Mouse (Mus musculus): Measurements from ENCODE around the gene Fam83g. TPM values are rescaled to one million over a fixed set of nuclear protein-coding genes. Genes with fewer than 3 reads are reported as not detected.

Gene Fam83g
- polyA plus RNA-seq, 1 experiment from 2014 or later: 0.18 TPM

DNA sequence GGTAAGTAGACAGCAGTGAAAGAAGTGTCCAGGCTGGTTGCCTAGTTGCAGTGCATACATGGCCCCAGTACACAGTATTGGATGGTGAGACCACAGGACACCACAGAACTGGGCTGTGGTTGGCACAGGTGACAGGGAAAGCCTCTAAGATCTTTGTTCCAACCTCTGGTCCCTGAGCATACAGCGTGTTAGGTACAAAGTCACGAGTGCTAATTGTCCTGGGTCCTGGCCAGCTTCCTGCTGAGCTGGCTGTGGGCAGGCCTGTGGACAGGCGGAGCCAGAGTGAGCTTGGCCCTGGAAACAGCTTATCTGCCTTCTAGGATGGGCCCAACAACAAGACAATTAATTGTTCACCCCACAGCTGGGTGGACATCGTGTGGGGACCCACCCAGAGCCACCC is 16.0 kb downstream of the Fam83g start:
- no peaks in the 10 kb centered on the region for H3K27me3 ChIP-seq (replicated peaks; ENCODE audit: control insufficient read depth, insufficient read depth, low read length)
- H3K4me2 ChIP-seq (ENCODE audit: low read length): no peak overlapping the region
- no peak overlapping the region for H3K27ac ChIP-seq (ENCODE audit: low read depth, low read length)
- no peak overlapping the region for H3K9ac ChIP-seq (ENCODE audit: low read depth, low read length)
- no peaks in the 10 kb centered on the region for H3K4me1 ChIP-seq (ENCODE audit: control insufficient read depth, insufficient read depth, low read depth, low read length)
- no peaks in the 10 kb centered on the region for H3K9me3 ChIP-seq (ENCODE audit: control insufficient read depth, low read length)
- no peaks in the 10 kb centered on the region for H3K36me3 ChIP-seq (ENCODE audit: control insufficient read depth, insufficient read depth, low read length)
- 42% methylated on average over 4 of the region's 4 CpGs for WGBS
- ATAC-seq: peak; percentile 24; the same call in 1 of the 2 replicates
- H3K4me3 ChIP-seq (ENCODE audit: low read length): no peak overlapping the region

DNA sequence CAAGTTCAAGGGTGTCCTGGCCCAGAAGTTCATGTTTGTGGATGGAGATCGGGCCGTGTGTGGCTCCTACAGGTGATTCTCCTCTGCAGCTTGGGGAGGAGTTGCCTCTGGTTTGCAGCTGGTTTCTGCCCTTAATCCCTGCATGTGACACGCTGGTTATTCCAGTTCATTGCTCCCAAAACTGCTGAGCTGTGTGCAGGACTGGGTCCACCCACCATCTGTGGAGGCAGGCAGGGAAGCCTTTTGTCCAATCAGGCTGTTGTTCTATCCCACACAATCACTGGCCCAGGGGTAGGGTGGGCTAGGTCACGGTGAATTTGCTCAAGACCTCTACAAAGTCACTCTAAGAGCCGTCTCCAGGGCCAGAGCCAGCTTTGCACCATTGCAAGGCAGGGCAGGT is 17.8 kb downstream of the Fam83g start:
- H3K9me3 ChIP-seq (ENCODE audit: control insufficient read depth, low read length): no peaks in the 10 kb centered on the region
- no peaks in the 10 kb centered on the region for H3K4me1 ChIP-seq (ENCODE audit: control insufficient read depth, insufficient read depth, low read depth, low read length)
- H3K4me3 ChIP-seq (ENCODE audit: low read length): no peak overlapping the region
- no peak for ATAC-seq
- no peaks in the 10 kb centered on the region for H3K36me3 ChIP-seq (ENCODE audit: control insufficient read depth, insufficient read depth, low read length)
- 29% methylated on average over 5 of the region's 5 CpGs for WGBS
- H3K27me3 ChIP-seq (replicated peaks; ENCODE audit: control insufficient read depth, insufficient read depth, low read length): no peaks in the 10 kb centered on the region
- no peak overlapping the region for H3K4me2 ChIP-seq (ENCODE audit: low read length)
- no peak overlapping the region for H3K27ac ChIP-seq (ENCODE audit: low read depth, low read length)
- H3K9ac ChIP-seq (ENCODE audit: low read depth, low read length): no peak overlapping the region

DNA sequence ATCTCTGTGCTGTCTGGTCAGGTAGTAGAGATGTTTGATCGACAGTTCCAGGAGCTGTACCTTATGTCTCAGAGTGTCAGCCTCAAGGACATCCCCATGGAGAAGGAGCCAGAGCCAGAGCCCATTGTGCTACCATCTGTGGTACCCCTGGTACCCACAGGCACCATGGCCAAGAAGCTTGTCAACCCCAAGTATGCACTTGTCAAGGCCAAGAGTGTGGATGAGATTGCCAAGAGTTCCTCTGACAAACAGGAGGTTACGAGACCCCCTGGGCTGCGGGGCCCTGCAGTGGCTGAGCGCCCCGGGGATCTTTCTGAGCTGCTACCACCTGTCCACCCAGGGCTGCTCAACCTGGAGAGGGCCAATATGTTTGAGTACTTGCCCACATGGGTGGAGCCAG is 18.6 kb downstream of the Fam83g start:
- H3K9ac ChIP-seq (ENCODE audit: low read depth, low read length): no peak overlapping the region
- WGBS: 92% methylated on average over 5 of the region's 5 CpGs
- no peak overlapping the region for H3K27ac ChIP-seq (ENCODE audit: low read depth, low read length)
- no peaks in the 10 kb centered on the region for H3K36me3 ChIP-seq (ENCODE audit: control insufficient read depth, insufficient read depth, low read length)
- no peak overlapping the region for H3K4me2 ChIP-seq (ENCODE audit: low read length)
- H3K9me3 ChIP-seq (ENCODE audit: control insufficient read depth, low read length): no peaks in the 10 kb centered on the region
- ATAC-seq: no peak
- no peaks in the 10 kb centered on the region for H3K27me3 ChIP-seq (replicated peaks; ENCODE audit: control insufficient read depth, insufficient read depth, low read length)
- H3K4me1 ChIP-seq (ENCODE audit: control insufficient read depth, insufficient read depth, low read depth, low read length): no peaks in the 10 kb centered on the region
- no peak overlapping the region for H3K4me3 ChIP-seq (ENCODE audit: low read length)

DNA sequence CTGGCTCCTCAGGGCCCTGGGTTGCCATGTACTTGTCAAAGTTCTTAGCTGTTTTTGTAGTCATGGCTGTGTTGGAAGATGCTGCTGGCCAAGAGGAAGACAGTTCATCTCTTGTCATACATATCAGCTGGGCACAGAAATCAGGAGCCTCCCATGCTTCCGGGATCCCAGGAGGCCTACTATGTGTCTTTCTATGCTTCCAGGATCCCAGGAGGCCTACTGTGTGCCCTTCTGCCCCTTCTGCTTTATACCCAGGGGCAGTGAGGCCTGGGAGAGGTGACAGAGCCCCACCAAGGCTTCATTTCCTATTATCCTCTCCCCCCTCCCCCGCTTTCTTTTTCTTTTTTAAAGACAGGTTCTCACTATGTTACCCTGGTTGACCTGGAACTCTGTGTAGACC is 21.7 kb downstream of the Fam83g start:
- H3K27ac ChIP-seq (ENCODE audit: low read depth, low read length): no peak overlapping the region
- 97% methylated on average over 2 of the region's 2 CpGs for WGBS
- H3K36me3 ChIP-seq (ENCODE audit: control insufficient read depth, insufficient read depth, low read length): no peaks in the 10 kb centered on the region
- H3K4me3 ChIP-seq (ENCODE audit: low read length): no peak overlapping the region
- no peak overlapping the region for H3K9ac ChIP-seq (ENCODE audit: low read depth, low read length)
- no peaks in the 10 kb centered on the region for H3K9me3 ChIP-seq (ENCODE audit: control insufficient read depth, low read length)
- H3K4me1 ChIP-seq (ENCODE audit: control insufficient read depth, insufficient read depth, low read depth, low read length): no peaks in the 10 kb centered on the region
- no peak overlapping the region for H3K4me2 ChIP-seq (ENCODE audit: low read length)
- no peak for ATAC-seq
- no peaks in the 10 kb centered on the region for H3K27me3 ChIP-seq (replicated peaks; ENCODE audit: control insufficient read depth, insufficient read depth, low read length)

DNA sequence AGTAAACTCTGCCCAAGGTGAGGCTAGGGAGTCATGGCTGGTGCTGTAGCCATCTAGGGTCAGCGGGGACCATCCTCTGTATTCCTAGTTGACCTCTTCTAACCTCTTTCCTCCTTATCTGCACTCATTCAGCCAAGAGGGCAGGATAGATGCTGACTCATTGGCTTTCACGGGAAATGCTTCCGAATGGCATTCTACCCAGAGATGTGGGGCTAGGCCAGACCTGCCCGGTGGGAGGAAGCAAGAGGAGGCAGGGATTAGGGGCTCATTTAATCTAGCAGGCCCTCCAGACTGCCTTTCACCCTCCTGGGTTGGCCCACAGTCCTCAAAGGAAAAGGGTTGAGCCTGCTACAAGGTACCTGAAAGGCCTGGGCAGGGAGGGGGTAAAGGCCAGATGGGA is 22.3 kb downstream of the Fam83g start:
- WGBS: 52% methylated on average over 4 of the region's 4 CpGs
- H3K36me3 ChIP-seq (ENCODE audit: control insufficient read depth, insufficient read depth, low read length): no peaks in the 10 kb centered on the region
- no peaks in the 10 kb centered on the region for H3K4me1 ChIP-seq (ENCODE audit: control insufficient read depth, insufficient read depth, low read depth, low read length)
- no peak overlapping the region for H3K4me3 ChIP-seq (ENCODE audit: low read length)
- H3K27me3 ChIP-seq (replicated peaks; ENCODE audit: control insufficient read depth, insufficient read depth, low read length): no peaks in the 10 kb centered on the region
- no peak overlapping the region for H3K9ac ChIP-seq (ENCODE audit: low read depth, low read length)
- ATAC-seq: no peak
- H3K27ac ChIP-seq (ENCODE audit: low read depth, low read length): no peak overlapping the region
- no peak overlapping the region for H3K4me2 ChIP-seq (ENCODE audit: low read length)
- H3K9me3 ChIP-seq (ENCODE audit: control insufficient read depth, low read length): no peaks in the 10 kb centered on the region

DNA sequence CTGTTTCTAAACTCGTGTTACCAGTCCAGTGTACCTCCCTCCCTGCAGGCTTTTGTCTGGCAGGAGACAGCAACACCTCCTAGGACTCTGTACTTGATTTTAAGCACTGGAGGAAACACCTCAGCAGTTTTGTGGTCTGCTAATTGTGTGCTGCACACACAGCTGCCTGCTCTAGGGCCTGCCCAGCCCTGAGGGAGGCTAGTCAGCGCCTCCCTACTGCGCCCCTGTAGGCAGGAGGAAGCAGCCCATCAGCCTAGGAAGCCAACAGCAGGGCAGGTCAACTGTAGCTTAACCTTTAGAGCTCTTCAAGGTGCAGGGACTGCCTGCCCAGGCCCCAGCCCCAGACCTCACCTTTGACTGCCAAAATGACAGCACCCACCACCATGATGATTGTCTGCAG is 25.0 kb downstream of the Fam83g start:
- Histone ChIP-seq H3K4me3 (ENCODE audit: low read length) (no peak overlapping the region), H3K27me3 (replicated peaks; ENCODE audit: control insufficient read depth, insufficient read depth, low read length) (no peaks in the 10 kb centered on the region), H3K27ac (ENCODE audit: low read depth, low read length) (no peak overlapping the region), H3K4me2 (ENCODE audit: low read length) (no peak overlapping the region), H3K4me1 (ENCODE audit: control insufficient read depth, insufficient read depth, low read depth, low read length) (no peaks in the 10 kb centered on the region), H3K9ac (ENCODE audit: low read depth, low read length) (no peak overlapping the region), H3K9me3 (ENCODE audit: control insufficient read depth, low read length) (no peaks in the 10 kb centered on the region), H3K36me3 (ENCODE audit: control insufficient read depth, insufficient read depth, low read length) (no peaks in the 10 kb centered on the region)
- 76% methylated on average over 3 of the region's 3 CpGs for WGBS
- no peak for ATAC-seq

DNA sequence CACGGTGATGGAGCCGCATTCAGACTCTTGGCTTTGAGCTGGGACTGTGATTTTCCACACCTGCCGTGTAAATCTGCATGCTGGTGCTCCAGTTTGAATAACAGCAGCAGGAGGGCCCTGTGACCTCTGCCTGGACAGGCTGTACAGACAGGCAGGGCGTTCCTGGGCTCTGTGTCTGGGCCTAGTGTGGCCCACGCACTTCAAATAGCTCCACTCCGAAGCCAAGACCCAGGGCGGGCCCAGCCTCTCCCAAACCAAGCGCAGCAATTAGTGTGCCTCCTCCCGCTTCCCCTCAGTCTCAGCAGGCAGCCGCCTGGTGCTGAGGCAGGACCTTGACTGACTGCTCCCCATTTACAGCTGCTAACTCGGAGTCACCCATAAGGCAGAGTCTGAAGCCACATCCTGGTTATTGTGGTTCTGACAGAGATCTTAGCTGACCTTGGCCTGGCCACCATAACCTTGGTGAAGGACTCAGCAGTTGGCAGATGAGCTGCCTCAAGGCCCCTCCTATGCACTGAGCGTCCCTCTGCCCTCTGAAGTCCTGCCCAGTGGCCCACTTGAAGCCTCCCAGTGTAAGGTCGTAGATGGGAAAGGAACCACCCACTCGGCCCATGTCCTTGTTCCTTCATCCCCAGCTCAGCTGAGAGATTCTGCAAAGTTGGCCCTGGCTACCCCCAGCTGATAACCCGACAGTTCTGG is 29.4 kb downstream of the Fam83g start:
- H3K36me3 ChIP-seq (ENCODE audit: control insufficient read depth, insufficient read depth, low read length): no peaks in the 10 kb centered on the region
- no peak overlapping the region for H3K4me2 ChIP-seq (ENCODE audit: low read length)
- no peak overlapping the region for H3K27ac ChIP-seq (ENCODE audit: low read depth, low read length)
- no peak overlapping the region for H3K9ac ChIP-seq (ENCODE audit: low read depth, low read length)
- no peaks in the 10 kb centered on the region for H3K27me3 ChIP-seq (replicated peaks; ENCODE audit: control insufficient read depth, insufficient read depth, low read length)
- no peaks in the 10 kb centered on the region for H3K9me3 ChIP-seq (ENCODE audit: control insufficient read depth, low read length)
- WGBS: 53% methylated on average over 15 of the region's 15 CpGs
- ATAC-seq: no peak
- H3K4me1 ChIP-seq (ENCODE audit: control insufficient read depth, insufficient read depth, low read depth, low read length): no peaks in the 10 kb centered on the region; the same call in 1 of the 2 replicates
- H3K4me3 ChIP-seq (ENCODE audit: low read length): no peak overlapping the region

DNA sequence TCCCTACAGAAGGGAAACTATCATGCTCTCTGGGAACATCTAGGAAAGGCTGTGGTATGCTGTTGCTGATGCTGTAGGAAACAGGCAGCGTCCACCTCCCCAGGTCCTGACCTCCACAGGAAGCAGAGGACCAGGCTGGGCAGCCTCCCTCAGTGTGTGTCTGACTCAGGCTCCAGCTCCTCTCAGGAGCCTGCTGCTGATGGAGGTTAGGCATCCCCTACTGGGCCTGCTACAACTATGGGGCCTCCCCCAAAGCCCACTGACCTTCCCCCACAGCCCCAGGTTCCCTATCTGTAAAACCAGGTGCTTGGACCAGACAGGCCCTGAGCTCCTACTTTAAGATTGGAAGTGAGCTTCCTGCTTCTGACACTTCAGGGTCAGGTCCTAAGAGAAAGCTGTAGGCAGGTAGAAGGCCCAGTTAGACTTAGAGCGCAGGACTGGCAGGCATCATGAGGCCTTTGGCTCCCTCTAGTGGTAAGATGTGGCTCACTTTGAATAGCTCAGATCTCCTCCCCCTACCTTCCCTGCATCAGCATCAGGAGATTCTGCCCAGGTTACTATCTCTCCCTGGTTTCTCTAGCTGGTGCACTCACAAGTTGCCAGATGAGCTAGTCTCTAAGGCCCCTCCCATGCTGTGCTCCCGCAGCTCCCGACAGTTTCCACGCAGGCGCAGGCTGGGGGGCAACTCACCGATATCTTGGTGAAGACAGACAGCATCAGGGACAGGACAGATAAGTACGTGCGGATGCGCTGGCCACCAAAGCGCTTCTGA is 30.6 kb downstream of the Fam83g start:
- Histone ChIP-seq H3K4me2 (ENCODE audit: low read length) (no peak overlapping the region), H3K9me3 (ENCODE audit: control insufficient read depth, low read length) (no peaks in the 10 kb centered on the region), H3K36me3 (ENCODE audit: control insufficient read depth, insufficient read depth, low read length) (no peaks in the 10 kb centered on the region), H3K4me1 (ENCODE audit: control insufficient read depth, insufficient read depth, low read depth, low read length) (no peaks in the 10 kb centered on the region; the same call in 1 of the 2 replicates), H3K27ac (ENCODE audit: low read depth, low read length) (no peak overlapping the region), H3K4me3 (ENCODE audit: low read length) (no peak overlapping the region), H3K9ac (ENCODE audit: low read depth, low read length) (no peak overlapping the region), H3K27me3 (replicated peaks; ENCODE audit: control insufficient read depth, insufficient read depth, low read length) (no peaks in the 10 kb centered on the region)
- WGBS: 53% methylated on average over 11 of the region's 11 CpGs
- ATAC-seq: peak; percentile 92

DNA sequence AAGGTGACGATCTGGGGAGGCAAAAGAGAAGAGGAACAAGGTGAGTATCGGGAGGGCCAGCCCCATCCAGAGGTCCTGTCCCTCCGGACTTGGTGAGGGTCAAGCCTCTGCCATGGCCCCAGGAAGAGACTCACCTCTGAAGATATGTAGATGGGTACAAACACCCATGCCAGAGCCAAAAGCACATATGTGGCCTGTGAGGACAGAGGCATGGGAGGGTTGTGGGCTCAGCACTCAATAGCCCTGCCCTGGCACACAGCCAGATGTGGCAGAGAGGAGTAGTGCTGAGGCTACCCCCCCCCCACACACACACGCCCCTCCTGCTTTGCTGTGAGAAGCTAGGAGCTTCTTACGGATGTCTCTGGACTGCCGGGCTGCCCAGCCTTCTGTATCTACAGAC is 31.2 kb downstream of the Fam83g start:
- H3K4me2 ChIP-seq (ENCODE audit: low read length): no peak overlapping the region
- H3K4me1 ChIP-seq (ENCODE audit: control insufficient read depth, insufficient read depth, low read depth, low read length): no peaks in the 10 kb centered on the region; the same call in 1 of the 2 replicates
- H3K4me3 ChIP-seq (ENCODE audit: low read length): no peak overlapping the region
- ATAC-seq: no peak
- no peaks in the 10 kb centered on the region for H3K27me3 ChIP-seq (replicated peaks; ENCODE audit: control insufficient read depth, insufficient read depth, low read length)
- 61% methylated on average over 6 of the region's 6 CpGs for WGBS
- no peak overlapping the region for H3K9ac ChIP-seq (ENCODE audit: low read depth, low read length)
- no peak overlapping the region for H3K27ac ChIP-seq (ENCODE audit: low read depth, low read length)
- H3K36me3 ChIP-seq (ENCODE audit: control insufficient read depth, insufficient read depth, low read length): no peaks in the 10 kb centered on the region
- H3K9me3 ChIP-seq (ENCODE audit: control insufficient read depth, low read length): no peaks in the 10 kb centered on the region
